Mouse (Mus musculus): ENCODE measurements around the gene Epha10.
A peak's percentile ranks its signal among the peaks of the same experiment; 100 is the strongest.

Gene Epha10

DNA sequence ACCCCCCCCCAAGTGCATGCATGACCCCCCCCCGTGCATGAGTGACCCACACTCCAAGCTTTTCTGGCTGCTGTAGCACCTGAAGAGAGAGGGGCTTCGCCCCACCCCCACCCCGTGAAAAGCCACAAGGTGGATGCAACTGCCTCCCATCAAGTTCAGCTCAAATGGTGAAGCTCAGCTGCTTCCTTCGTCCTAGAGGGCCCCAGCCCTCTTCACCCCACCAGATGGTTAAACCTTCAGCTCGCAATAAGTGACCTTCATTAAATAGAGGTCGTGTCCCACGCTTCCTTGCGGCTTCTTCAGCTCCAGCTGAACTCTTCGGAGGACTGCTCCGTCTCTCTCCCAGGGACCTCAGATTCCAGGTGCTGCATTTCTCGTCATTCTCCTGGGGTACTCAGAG is at the start of gene Epha10:
Gene Epha10, plus strand, starts transcription at position 301 of the 400 bp plus-strand sequence.
- no peak for DNase-seq

DNA sequence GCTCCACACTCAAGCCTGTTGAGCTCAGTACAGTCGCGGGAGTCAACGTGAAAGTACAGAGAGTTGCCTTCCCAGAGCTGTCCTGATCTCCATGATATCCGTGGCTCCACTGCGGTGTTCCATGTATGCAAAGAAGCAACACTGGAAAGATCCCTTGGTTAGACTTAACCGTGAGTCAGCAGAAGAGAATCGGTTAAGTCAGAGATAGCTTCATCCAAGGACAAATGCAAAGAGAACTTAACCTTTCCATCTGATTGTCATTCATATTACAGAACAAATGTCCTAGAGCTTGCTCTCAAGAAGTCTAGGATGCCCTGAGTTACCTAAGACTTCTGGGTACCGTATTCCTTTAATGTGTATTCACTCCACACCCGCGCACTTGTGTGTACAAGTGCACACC is 47.9 kb upstream of the Epha10 start:
- DNase-seq = no peak

DNA sequence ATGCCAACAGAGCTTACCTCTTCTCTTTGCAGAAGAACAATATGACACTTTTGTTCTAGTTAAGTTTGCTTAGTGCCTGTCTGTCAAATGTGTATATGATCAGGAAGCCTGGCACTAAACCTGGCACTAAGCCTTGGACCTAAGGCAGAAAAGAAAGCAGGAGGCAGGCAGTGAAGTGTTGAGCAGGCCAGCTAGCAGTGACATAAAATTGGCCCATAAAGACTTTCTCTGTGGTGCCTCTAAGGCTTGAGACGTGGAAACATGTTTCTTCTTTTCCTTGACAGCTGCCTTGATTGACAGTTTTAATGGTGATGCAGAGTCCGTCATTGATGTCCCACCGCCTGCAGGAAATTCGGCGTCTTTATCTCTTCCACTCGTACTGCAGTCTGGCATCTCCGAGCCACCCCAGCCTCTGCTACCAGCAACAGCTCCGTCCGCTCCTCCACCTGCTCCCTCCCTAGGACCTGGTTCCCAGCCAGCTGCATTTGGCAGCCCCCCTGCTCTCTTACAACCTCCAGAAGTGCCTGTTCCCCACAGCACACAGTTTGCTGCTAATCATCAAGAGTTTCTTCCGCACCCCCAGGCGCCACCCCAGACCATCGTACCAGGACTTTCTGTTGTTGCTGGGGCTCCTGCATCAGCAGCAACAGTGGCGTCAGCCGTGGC is 42.5 kb upstream of the Epha10 start:
- no peak for DNase-seq

DNA sequence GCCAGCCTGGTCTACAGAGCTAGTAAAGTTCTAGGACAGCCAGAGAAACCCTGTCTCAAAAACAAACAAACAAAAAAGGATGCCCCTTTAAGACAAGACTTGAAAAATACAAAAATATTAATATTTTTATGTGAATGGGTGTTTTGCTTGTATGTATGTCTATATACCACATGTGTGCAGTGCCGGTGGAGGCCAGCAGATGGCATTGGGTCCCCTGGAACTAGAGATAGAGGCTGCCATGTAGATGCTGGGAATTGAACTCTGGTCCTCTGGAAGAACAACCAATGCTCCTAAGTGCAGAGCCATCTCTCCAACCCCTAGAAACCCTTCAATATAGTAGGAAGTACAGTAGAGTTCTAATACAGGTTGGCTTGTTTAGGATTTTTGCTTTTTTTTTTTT is 39.7 kb upstream of the Epha10 start:
- DNase-seq = no peak

DNA sequence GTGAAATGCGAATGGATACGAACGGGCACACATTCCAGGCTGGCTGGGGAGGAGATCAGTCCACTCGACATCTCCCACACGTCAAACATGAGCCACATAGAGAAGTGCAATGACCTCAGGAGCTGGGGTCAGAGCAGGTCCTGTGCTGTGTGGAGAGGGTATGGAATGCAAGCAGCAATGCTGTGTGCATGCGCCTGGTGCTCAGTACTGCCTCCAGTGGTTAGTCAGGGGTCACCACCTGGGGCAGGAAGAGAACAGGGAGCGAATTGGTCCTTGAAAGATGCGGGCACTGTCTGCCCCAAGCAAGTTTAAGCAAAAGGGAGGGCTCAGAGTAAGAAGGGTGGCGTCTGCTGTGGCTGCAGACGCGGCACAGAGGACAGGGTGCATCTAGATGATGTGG is 37.2 kb upstream of the Epha10 start:
- peak; percentile 66 to 72 for DNase-seq

DNA sequence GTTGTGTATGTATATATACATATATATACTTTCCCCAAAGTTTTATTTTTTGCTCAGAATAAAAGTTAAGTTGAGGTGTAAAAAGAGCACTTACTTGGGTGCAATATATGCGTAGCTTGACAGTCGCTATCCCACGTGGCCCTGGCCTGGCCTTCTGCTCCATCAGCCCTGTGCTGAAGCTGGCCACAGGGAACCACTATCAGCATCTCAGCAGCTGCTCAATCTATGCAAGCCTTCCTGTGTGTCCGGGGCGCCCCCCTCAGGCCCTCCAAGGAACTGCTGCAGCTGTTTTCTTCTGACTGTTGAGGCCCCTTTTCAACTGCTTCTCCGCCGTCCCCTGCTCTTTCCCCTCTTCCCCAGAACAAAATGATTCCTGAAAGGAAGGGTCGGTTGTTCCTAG is 33.1 kb upstream of the Epha10 start:
- peak; percentile 91 to 92 for DNase-seq

DNA sequence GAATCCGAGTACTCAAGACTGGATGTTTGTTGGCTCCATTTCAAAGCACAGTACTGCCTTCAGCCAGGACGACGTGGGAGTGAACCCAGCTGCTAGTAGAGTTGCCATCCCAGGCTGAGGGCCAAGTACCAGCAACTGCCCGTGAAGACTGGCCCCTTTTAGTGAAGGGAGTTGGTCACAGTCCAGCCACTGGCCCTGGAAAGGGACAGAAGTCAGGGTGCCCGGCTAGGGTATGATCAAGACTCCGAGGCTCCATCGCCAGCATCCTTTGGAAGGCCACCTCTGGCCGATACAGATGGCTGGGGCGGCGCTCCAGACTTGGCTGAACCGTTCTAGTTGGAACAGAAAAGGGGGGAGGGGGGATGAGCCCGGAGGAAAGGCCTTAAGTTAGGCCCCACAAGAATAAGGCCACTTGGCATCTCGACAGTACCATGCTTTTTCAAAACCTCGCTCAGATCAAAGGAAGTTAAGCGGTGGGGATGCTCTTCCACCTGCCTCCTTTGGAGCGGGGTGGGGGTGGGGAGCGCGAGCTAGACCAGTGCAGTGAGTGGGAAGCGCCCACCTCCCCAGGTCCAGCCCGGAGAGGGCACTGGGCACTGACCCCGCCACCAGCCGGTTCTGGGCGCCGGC is 31.0 kb upstream of the Epha10 start:
- DNase-seq = peak; percentile 59 to 73

DNA sequence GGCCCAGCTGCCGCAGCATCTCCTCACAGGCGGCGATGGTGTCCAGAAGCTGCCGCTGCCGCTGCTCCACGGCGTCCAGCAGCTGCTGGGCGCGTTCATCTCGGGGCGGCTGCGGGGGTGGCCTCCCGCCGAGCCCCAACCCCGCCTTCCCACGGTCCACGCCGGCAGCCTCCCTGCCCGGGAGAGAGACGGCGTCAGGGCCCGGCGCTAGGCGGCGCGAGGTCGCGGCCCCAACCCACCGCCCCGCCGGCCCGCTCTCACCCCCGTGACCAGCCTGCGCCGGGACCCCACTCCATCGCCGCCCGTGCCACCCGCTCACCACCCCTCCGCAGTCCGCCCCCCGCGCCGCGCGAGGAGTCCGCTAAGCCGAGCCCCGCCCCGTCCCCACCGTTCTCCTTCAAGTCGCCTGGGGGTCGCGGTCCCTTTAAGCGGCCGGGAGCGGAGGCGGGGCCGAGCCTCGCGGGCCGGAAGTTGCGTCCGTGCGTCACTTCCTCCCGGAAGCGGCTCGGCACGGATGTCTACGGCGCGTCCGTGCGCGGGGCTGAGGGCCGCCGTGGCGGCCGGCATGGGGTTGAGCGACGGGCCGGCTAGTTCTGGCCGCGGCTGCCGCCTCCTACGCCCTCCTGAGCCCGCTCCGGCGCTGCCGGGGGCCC is 30.3 kb upstream of the Epha10 start, which contains the start of gene Yrdc:
Gene Yrdc, plus strand, starts transcription at position 419 of the 653 bp plus-strand sequence.
- peak; percentile 96 to 98 for DNase-seq

DNA sequence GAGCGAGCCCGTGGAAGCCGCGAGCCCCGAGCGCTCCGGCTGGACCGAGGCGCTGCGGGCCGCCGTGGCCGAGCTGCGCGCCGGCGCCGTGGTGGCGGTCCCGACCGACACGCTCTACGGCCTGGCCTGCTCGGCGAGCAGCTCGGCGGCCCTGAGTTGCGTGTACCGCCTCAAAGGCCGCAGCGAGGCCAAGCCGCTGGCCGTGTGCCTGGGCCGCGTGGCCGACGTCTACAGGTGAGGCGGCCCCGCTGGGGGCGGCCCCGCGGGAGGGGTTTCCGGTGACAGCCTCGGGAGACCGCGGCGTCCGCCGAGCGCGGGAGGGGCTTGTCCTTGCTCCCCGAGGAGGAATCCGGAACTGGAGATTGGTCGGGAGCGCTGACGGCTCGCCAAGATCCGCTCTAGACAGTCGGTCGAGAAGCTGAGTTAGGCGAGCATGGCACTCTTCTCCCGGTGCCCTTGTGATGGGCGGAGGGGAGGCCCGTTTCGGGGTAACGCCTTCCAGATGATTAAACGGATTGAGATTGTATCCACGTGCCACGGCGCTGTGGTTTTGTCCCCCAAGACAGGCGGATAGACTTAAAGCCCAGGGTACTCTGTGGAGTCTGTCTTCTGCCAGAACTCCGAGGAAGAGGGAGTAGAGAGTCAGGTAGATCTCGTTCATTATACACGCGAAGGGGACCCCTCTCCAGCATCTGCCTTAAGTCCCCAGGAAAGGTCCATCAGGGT is 29.6 kb upstream of the Epha10 start, which contains the start of gene 1110065P20Rik:
Gene 1110065P20Rik, minus strand, starts transcription at position 264 of the 726 bp plus-strand sequence.
- peak; percentile 79 to 87 for DNase-seq

DNA sequence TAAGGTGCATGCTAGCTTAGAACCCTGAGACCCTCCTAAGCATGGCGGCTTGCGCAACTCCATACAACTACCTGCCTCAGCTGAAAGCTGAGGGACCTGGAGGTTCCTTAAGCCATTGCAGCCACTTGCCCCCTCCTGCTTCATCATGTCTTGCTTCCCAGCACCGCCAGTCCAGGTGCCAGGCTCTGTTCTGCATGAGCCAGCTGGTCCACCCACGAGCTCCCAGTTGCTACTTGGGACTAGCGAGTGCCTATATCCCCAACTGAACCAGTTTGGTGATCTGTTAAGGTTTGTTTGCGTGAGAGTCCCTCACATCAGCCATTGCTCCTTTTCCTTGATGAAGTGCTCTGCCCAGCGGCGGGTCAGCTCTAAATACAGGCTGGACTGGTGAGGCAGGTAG is 24.4 kb upstream of the Epha10 start:
- DNase-seq = no peak

DNA sequence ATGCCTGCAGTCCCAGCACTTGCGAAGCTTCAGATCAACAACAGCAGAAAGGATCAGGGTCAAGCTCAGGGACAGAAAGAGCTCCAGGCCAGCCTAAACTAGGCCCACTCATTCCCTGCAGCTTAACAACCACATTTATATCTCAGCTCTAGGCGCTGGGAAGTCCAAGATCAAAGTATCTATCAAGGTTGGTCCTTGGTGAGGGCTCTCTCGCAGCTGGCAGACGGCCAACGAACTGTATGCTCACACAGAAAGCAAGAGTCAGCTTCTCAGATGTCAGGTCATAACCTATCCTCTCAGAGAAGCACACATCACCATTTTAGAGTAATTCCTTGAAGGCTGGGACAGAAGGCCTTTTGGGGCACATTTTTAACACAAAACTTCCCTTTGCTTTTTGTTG is 22.3 kb upstream of the Epha10 start:
- DNase-seq = peak in 1 of 2 experiments; percentile 21

DNA sequence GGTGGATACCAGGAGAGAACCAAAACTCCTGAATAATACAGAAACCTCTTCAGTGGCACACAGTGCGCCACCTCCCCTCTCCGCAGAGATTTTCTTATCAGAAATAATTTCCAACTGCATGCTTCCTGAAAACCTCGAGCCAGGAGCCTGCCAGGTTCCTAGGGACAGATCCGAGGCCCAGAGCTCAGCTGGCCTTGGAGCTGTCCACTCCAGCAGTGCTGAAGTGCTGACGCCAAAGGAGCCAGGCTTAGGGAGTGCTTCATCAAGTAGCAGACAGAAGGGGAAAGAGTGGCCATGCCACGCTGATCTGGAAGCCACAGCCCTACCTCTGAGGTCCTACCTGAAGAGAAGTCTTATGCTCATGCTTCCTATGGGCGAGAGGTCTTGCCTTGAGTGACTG is 20.3 kb upstream of the Epha10 start:
- peak; percentile 94 to 95 for DNase-seq

DNA sequence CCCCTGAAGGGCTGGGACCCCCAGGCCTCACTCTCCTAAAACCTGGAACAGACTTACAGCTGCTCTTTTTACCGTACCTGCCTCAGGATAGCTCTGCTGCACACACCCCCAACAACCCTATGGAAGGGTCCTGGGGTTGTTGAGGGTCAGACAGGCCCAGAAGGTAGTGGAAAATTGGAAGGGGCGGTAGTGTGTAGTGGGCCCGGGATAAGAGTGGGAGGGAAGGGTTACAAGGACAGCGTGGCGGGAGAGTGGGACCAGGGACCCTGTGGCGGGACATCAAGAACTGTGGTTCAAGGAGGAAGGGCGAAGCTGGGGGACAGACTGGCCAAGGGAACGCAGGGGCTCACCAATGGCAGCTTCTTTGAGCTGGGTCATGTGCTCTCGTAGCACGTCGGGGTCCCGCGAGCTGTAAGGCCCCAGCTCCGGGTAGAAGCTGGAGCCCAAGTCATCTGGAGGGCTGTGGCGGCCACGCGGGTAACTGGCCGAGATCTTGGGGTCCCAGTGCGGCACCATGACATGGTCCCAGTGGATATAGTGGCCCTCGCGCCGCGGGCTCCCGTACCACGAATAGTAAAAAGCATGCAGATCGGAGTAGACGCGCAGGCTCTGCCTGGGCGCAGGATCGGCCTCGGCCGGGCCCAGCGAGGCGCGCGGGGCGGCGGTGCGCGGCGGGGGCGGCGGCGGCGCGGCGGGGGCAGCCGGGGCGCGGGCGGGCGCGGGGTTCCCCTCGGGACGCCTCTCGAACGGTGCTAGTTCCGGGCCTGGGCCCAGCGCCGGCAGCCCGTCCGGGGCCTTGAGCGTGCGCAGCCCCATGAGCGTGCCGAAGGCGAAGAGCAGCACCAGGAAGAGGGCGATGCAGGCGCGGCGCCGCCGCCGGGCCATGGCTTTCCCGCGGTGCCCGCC is 19.2 kb upstream of the Epha10 start, which contains the start of gene Maneal:
Gene Maneal, minus strand, starts transcription at position 889 of the 906 bp plus-strand sequence.
- no peak for DNase-seq

DNA sequence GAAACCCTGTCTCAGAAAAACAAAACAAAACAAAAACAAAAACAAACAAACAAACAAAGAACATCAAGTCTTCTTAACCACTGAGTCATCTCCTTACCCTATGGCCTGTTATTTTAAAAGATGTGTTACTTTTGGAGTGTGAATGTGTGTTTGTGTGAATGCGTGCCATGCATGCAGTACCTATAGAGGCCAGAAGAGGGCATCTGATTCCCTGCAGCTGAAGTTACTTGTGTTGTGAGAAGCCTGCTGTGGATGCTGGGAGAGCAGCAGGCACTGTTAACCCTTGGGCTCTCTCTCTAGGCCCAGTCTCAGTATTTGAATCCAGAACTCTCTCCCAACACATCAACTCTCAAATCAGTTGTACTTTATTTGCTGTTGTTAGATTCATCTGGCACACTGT is 8.0 kb upstream of the Epha10 start:
- no peak for DNase-seq

DNA sequence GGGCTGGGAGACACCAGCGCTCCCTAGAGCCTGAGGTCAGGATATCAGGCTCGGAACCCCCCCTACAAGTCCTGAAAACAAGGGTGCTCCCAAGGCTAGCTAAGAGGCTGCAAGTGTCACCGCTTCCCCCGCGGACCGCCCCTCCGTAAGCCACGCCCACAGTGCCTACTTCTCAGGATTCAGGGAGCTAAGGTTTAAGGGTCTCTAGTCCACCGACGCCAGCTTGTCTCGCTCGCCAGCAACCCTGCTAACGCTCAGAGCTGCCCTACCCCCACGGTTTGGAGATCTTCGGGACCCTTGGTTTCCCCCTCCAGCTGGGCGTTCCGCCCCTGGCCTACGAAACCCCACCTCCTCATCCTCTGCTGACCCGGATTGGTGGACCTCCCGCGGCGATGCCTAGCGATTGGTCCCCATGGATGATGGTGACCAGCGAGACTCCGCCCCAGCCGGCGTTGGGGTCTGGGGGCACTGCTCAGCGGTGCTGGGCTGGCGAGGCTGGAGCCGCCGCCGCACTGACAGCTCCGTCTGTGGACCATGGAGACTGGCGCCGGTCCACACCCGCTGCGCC is 726 bp downstream of the Epha10 start:
- DNase-seq = peak; percentile 31 to 41

DNA sequence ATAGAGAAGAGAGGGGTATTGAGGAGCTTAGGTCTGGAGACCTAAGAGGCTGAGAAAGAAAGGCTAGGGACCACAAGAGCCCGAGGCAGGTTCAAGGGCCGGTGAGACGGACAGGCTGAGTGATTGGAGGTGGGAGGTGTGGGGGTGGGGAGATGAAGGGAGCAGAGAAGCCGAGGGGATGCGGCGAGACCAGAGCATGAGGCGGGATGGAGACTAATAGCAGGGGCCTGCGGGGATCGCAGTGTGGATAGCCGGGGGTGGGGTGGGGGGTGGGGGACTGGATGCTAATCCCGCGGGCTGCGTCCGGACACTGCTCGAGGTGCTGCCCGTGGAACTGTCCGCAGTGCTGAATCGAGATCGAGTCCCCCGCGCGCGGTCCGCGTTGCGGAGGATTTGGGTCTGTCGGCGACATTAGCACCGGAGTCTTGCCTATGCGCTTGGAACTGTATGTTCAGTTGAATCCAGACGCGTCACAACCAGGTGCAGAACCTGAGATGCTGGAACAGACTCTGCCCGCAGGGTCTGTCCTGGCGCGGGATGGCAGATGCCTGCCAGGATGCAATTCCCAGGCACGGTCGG is 1.5 kb downstream of the Epha10 start:
- DNase-seq = peak; percentile 84

DNA sequence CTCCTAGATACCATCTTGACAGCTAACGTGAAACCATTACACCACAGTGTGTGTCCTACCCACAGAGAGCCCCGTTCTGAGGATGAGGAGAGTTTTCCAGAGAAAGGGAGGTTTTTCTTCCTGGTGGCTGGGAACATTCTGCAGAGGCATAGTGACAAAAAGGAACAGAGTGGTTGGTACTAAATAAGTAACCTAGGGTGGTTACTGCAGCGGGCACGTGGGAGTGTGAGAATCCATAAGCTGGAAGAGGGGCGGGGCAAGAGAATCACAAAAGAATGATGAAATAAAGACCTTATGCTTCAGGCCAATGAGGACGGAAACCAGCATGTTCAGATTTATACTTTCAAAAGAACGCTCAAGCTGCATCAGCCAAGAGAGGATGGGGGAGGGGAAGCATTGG is 8.0 kb downstream of the Epha10 start:
- DNase-seq = no peak

DNA sequence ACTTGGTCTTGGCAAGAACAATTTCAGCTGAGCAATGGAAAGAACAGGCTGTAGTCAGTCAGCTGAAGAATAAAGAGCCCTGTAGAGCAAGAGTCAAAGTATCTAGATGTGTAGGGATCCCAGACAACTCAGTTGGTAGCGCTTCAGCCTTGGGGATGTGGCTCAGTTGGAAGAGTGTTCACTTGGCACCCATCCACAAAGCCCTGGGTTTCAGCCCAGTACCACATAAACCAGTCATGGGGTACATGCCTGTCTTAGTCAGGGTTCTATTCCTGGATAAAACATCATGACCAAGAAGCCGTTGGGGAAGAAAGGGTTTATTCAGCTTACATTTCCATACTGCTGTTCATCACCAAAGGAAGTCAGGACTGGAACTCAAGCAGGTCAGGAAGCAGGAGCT is 9.2 kb downstream of the Epha10 start:
- DNase-seq = no peak

DNA sequence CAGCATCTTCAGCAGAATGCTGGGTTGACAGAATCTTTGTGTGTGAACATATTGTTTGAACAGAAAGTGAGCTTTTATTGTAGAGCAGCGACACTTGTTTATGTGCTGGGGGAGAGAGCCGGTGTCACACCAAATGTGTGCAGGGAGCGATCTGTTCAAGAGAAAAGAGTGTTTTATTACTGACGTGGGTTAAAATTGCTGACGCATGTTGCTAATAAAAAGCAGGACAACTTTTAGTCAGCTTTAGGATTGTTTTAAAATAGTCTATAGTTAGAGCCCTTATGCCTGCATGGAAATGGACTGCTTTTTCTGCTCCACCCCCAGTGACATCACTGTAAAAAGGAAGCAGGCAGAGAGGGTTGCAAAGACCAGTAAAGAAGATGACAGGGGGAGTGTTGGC is 10.1 kb downstream of the Epha10 start:
- no peak for DNase-seq

DNA sequence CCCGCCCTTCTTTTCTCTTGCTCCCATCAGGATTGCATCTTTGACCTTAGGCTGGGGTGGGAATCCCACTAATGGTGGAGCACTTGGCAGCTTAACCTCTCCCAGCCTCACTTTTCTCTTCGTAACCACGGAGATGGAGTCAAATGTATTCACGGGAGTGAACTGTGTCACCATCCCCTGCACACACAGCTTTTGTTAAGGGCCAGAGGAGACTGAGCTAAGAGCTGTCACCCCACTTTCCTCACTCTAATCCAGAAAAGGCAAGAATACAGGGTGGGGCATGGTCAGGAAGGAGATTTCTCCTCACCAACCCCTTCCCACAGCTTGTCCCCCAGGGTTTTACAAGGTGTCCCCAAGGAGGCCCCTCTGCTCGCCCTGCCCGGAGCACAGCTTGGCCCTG is 13.1 kb downstream of the Epha10 start:
- no peak for DNase-seq
